ENCODE assay signal across 8 mouse cellular contexts in the genomic region with DNA sequence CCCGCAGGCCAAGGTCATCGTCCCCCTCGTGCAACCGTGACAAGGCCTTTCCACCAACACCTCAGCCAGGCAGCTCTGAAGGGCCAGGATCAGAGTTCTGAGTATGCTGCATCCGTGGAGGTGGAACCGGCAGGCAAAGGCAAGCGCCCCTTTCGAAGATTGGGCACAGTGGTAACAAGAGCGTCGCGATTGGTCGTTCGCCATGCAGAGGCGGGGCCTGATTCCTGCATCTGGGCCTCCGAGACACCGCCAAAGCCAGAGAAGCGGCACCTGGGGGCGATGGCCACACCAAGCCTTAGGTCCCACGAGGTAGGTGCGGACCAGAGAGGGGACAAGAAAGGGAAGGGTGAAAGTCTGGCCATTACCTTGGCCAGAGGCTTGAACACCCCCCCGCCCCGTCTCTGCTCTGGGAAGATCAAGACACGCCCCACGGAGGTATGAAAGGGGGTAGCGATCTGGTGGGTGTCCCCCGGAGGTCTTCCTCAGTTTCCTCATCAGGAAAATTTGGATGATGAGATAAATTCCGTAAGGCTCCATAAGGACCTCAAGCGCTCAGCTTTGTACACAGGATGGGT. TPM values are rescaled to one million over a fixed set of nuclear protein-coding genes. Genes with fewer than 3 reads are reported as not detected.
DNase-seq lines count a peak whose midpoint lies in the region; ATAC-seq and TF ChIP-seq lines count a peak whose summit lies in the region.

A gene (minus strand): TSS at position 99 of the 575 bp plus-strand sequence.

- no peak for TF ChIP-seq POLR2A in lung, adult 2 months (IDR thresholded peaks at IDR 0.05; ENCODE audit: borderline replicate concordance, extremely low read depth, low read depth, low read length)
- TF ChIP-seq POLR2A in cerebellum, adult 2 months (IDR thresholded peaks at IDR 0.05; ENCODE audit: borderline replicate concordance, insufficient read depth, low read length), result peak; percentile 42; the same call in 1 of the 2 replicates

- WGBS in lung, embryonic 14.5 days, result 6% methylated on average over 28 of the region's 28 CpGs
- 19% methylated on average over 28 of the region's 28 CpGs for WGBS in lung, adult 2 months
- 9% methylated on average over 28 of the region's 28 CpGs for WGBS in cerebellum, adult 2 months
- 5% methylated on average over 28 of the region's 28 CpGs for WGBS in forebrain, embryonic 14.5 days
- 6% methylated on average over 28 of the region's 28 CpGs for WGBS in midbrain, embryonic 11.5 days
- whole genome bisulfite sequencing in stomach, postnatal 0 days, result 9% methylated on average over 28 of the region's 28 CpGs

- H3K9ac ChIP-seq in lung, embryonic 14.5 days, result 0 out of 2 replicates have a peak within 1 kb of the TSS, but pooled peaks have one; percentile 20
- H3K9ac ChIP-seq in forebrain, embryonic 14.5 days (ENCODE audit: low read length), result peak within 1 kb of the TSS; percentile 66
- peak within 1 kb of the TSS; percentile 66 for H3K9ac ChIP-seq in midbrain, embryonic 11.5 days (ENCODE audit: low read length)
- peak within 1 kb of the TSS; percentile 35 for H3K9ac ChIP-seq in stomach, postnatal 0 days (ENCODE audit: low read length)

- H3K27me3 ChIP-seq in lung, embryonic 14.5 days (ENCODE audit: insufficient read depth, low read length), result 0 out of 2 replicates have a peak, but pooled peaks cover 9% of the 10 kb centered on the region
- no peaks in the 10 kb centered on the region for H3K27me3 ChIP-seq in cerebellum, adult 2 months (ENCODE audit: control insufficient read depth, insufficient read depth, low read length)
- H3K27me3 ChIP-seq in forebrain, embryonic 14.5 days (replicated peaks; ENCODE audit: control insufficient read depth, insufficient read depth, low read length), result 0 out of 2 replicates have a peak, but pooled peaks cover 5% of the 10 kb centered on the region
- peaks cover 2% of the 10 kb centered on the region; the same call in 1 of the 2 replicates for H3K27me3 ChIP-seq in midbrain, embryonic 11.5 days (ENCODE audit: control insufficient read depth, insufficient read depth, low read length)
- no peaks in the 10 kb centered on the region for H3K27me3 ChIP-seq in stomach, postnatal 0 days (ENCODE audit: control insufficient read depth, insufficient read depth, low read length)

- peak within 1 kb of the TSS; percentile 85 for H3K4me2 ChIP-seq in lung, embryonic 14.5 days
- H3K4me2 ChIP-seq in forebrain, embryonic 14.5 days (ENCODE audit: low read length), result peak within 1 kb of the TSS; percentile 100
- peak within 1 kb of the TSS; percentile 99 for H3K4me2 ChIP-seq in midbrain, embryonic 11.5 days
- H3K4me2 ChIP-seq in stomach, postnatal 0 days (replicated peaks; ENCODE audit: low read depth), result peak within 1 kb of the TSS; percentile 59

- peaks cover 11% of the 10 kb centered on the region; the same call in 1 of the 2 replicates for H3K36me3 ChIP-seq in lung, embryonic 14.5 days (ENCODE audit: insufficient read depth)
- H3K36me3 ChIP-seq in forebrain, embryonic 14.5 days (ENCODE audit: control insufficient read depth, insufficient read depth, low read length), result 0 out of 2 replicates have a peak, but pooled peaks cover 7% of the 10 kb centered on the region
- H3K36me3 ChIP-seq in midbrain, embryonic 11.5 days (ENCODE audit: control insufficient read depth, insufficient read depth, low read length), result no peaks in the 10 kb centered on the region
- H3K36me3 ChIP-seq in stomach, postnatal 0 days (ENCODE audit: control insufficient read depth, insufficient read depth, low read length), result 0 out of 2 replicates have a peak, but pooled peaks cover 5% of the 10 kb centered on the region

- ATAC-seq in lung, embryonic 14.5 days (ENCODE audit: insufficient read depth), result peak; percentile 26; the same call in 1 of the 2 replicates
- ATAC-seq in forebrain, embryonic 14.5 days, result peak; percentile 82
- ATAC-seq in midbrain, embryonic 11.5 days (ENCODE audit: low FRiP score), result peak; percentile 62
- no peak for ATAC-seq in stomach, postnatal 0 days (ENCODE audit: low FRiP score, low TSS enrichment)

- no peak for TF ChIP-seq CTCF in lung, embryonic 14.5 days (IDR thresholded peaks at IDR 0.05; ENCODE audit: low read depth)
- TF ChIP-seq CTCF in lung, adult 2 months (IDR thresholded peaks at IDR 0.05; ENCODE audit: insufficient read depth, low read length), result no peak
- TF ChIP-seq CTCF in cerebellum, adult 2 months (IDR thresholded peaks at IDR 0.05; ENCODE audit: borderline replicate concordance, insufficient read depth, low read depth, low read length), result no peak
- TF ChIP-seq CTCF in stomach, postnatal 0 days (IDR thresholded peaks at IDR 0.05; ENCODE audit: low read depth), result no peak

- peak; percentile 73 for DNase-seq in lung, embryonic 14.5 days
- no peak for DNase-seq in lung, adult 2 months
- DNase-seq in cerebellum, adult 2 months, result peak; percentile 83
- DNase-seq in forebrain, embryonic 14.5 days (ENCODE audit: low spot score), result peak; percentile 89
- DNase-seq in layer of hippocampus, postnatal 14 days (ENCODE audit: low spot score in 2 of 2), result peak; percentile 66 to 69
- DNase-seq in midbrain, embryonic 11.5 days (ENCODE audit: low spot score, missing footprints), result peak; percentile 95
- peak; percentile 37 for DNase-seq in stomach, postnatal 0 days (ENCODE audit: low spot score)
- DNase-seq in adrenal gland, postnatal 4 days (ENCODE audit: low spot score in 2 of 2), result no peak

- no peak for TF ChIP-seq EP300 in stomach, postnatal 0 days (optimal IDR thresholded peaks at IDR 0.05)

- peak within 1 kb of the TSS; percentile 40 for H3K4me3 ChIP-seq in lung, embryonic 14.5 days (ENCODE audit: low read depth, low read length)
- no peak within 1 kb of the TSS for H3K4me3 ChIP-seq in lung, adult 2 months (replicated peaks; ENCODE audit: extremely low read depth, low read depth, low read length)
- peak within 1 kb of the TSS; percentile 61 for H3K4me3 ChIP-seq in cerebellum, adult 2 months (replicated peaks; ENCODE audit: insufficient read depth, low read depth, low read length)
- H3K4me3 ChIP-seq in forebrain, embryonic 14.5 days (ENCODE audit: low read depth, low read length), result peak within 1 kb of the TSS; percentile 49
- H3K4me3 ChIP-seq in midbrain, embryonic 11.5 days (ENCODE audit: low read depth, low read length), result peak within 1 kb of the TSS; percentile 52
- peak within 1 kb of the TSS; percentile 27 for H3K4me3 ChIP-seq in stomach, postnatal 0 days (ENCODE audit: low read depth, low read length)

- H3K27ac ChIP-seq in lung, embryonic 14.5 days (ENCODE audit: low read depth), result no peak within 1 kb of the TSS
- peak within 1 kb of the TSS; percentile 2; the same call in 1 of the 2 replicates for H3K27ac ChIP-seq in cerebellum, adult 2 months (ENCODE audit: insufficient read depth, low read length)
- no peak within 1 kb of the TSS for H3K27ac ChIP-seq in forebrain, embryonic 14.5 days (ENCODE audit: low read depth, low read length)
- no peak within 1 kb of the TSS for H3K27ac ChIP-seq in midbrain, embryonic 11.5 days (ENCODE audit: low read depth, low read length)
- H3K27ac ChIP-seq in stomach, postnatal 0 days (replicated peaks), result no peak within 1 kb of the TSS

- H3K4me1 ChIP-seq in lung, embryonic 14.5 days (ENCODE audit: insufficient read depth), result peaks cover 3% of the 10 kb centered on the region; the same call in 1 of the 2 replicates
- H3K4me1 ChIP-seq in lung, adult 2 months (ENCODE audit: control insufficient read depth, insufficient read depth, low read length), result peaks cover 3% of the 10 kb centered on the region; the same call in 1 of the 2 replicates
- H3K4me1 ChIP-seq in cerebellum, adult 2 months (ENCODE audit: control insufficient read depth, insufficient read depth, low read length), result peaks cover 8% of the 10 kb centered on the region; the same call in 1 of the 2 replicates
- H3K4me1 ChIP-seq in forebrain, embryonic 14.5 days (ENCODE audit: control insufficient read depth, insufficient read depth, low read length), result peaks cover 7% of the 10 kb centered on the region
- peaks cover 10% of the 10 kb centered on the region for H3K4me1 ChIP-seq in midbrain, embryonic 11.5 days (ENCODE audit: control insufficient read depth, insufficient read depth, low read length)
- H3K4me1 ChIP-seq in stomach, postnatal 0 days (replicated peaks; ENCODE audit: control insufficient read depth, insufficient read depth), result 0 out of 2 replicates have a peak, but pooled peaks cover 4% of the 10 kb centered on the region

- H3K9me3 ChIP-seq in lung, embryonic 14.5 days (ENCODE audit: low read depth, low read length), result no peaks in the 10 kb centered on the region
- no peaks in the 10 kb centered on the region for H3K9me3 ChIP-seq in forebrain, embryonic 14.5 days (replicated peaks; ENCODE audit: control insufficient read depth, low read length)
- H3K9me3 ChIP-seq in midbrain, embryonic 11.5 days (ENCODE audit: control insufficient read depth, low read length), result no peaks in the 10 kb centered on the region
- H3K9me3 ChIP-seq in stomach, postnatal 0 days (ENCODE audit: control insufficient read depth, low read length), result no peaks in the 10 kb centered on the region

RNA-seq across cellular contexts. Expression of the gene that starts here (rescaled TPM):
- 0.20 TPM in 1 of 2 replicates, not detected in the other for polyA plus RNA-seq in lung, embryonic 14.5 days (2014; fragmentation: Nextera tagmentation; extraction: Ambion mirVana)
- not detected in 2 replicates for polyA plus RNA-seq in lung, adult 2 months (2012; rRNA removed)
- 0.59 and 0.60 TPM in 2 replicates for polyA plus RNA-seq in cerebellum, adult 2 months (2012; rRNA removed)
- polyA plus RNA-seq in forebrain, embryonic 14.5 days (2014; fragmentation: Nextera tagmentation; extraction: Ambion mirVana), result 0.30 and 0.61 TPM in 2 replicates
- total RNA-seq in layer of hippocampus, postnatal 14 days (2021), result under 1 TPM; 0.44 to 0.93 TPM
- polyA plus RNA-seq in midbrain, embryonic 11.5 days (2014; fragmentation: Nextera tagmentation; extraction: Ambion mirVana), result 0.25 and 0.49 TPM in 2 replicates
- not detected in 2 replicates for polyA plus RNA-seq in stomach, postnatal 0 days (2015; fragmentation: Nextera tagmentation; extraction: Ambion mirVana)
- total RNA-seq in adrenal gland, postnatal 4 days (2021), result not detected

Comparison
In these comparisons a context has a peak if more than half of its experiments do, and no peak if none do; other contexts are left out.
1. Peak in DNase-seq, ATAC-seq, H3K4me3 ChIP-seq, H3K9ac ChIP-seq and H3K4me2 ChIP-seq in lung, embryonic 14.5 days; RNA of the gene not detected or under 1 TPM.
2. Peak in DNase-seq, H3K4me3 ChIP-seq and H3K27ac ChIP-seq in cerebellum, adult 2 months; RNA of the gene not detected or under 1 TPM.
3. Peak in DNase-seq, ATAC-seq, H3K4me3 ChIP-seq, H3K9ac ChIP-seq and H3K4me2 ChIP-seq in forebrain, embryonic 14.5 days; RNA of the gene not detected or under 1 TPM.
4. Peak in DNase-seq in layer of hippocampus, postnatal 14 days; RNA of the gene not detected or under 1 TPM.
5. Peak in DNase-seq, ATAC-seq, H3K4me3 ChIP-seq, H3K9ac ChIP-seq and H3K4me2 ChIP-seq in midbrain, embryonic 11.5 days; RNA of the gene not detected or under 1 TPM.
6. Peak in DNase-seq, H3K4me3 ChIP-seq, H3K9ac ChIP-seq and H3K4me2 ChIP-seq in stomach, postnatal 0 days; RNA of the gene not detected or under 1 TPM.